Mouse (Mus musculus) thymus, adult 2 months (tissue): ENCODE measurements at regions not wholly inside any gene's neighbourhood (a gene's known extent, or its start where the extent isn't known, plus 50 kb on each side); places are given as distances from the start of the nearest gene placed in this dataset.

Experiments
- DNase-seq: peaks from one replicate; pipeline ENCODE4 v3.0.0; 2021
- H3K27ac ChIP-seq: fragments of 200-500 bp; 2 replicates; pipeline ENCODE4 v1.5.1; 2012; ENCODE audit warnings: low read length, control low read depth; ENCODE audit not compliant: control insufficient read depth, insufficient read depth
- H3K27me3 ChIP-seq: fragments of 200-500 bp; 2 replicates; pipeline ENCODE4 v1.6.1; 2012; ENCODE audit warnings: mild to moderate bottlenecking, low read length, moderate library complexity, mixed read lengths; ENCODE audit not compliant: control insufficient read depth, insufficient read depth
- H3K36me3 ChIP-seq: fragments of 200-500 bp; 2 replicates; pipeline ENCODE4 v1.6.1; 2012; ENCODE audit warnings: mild to moderate bottlenecking, low read length, moderate library complexity; ENCODE audit not compliant: control insufficient read depth, insufficient read depth
- H3K4me1 ChIP-seq: fragments of 200-500 bp; replicated peaks from 2 replicates; pipeline ENCODE4 v1.6.1; 2012; ENCODE audit warnings: low read length; ENCODE audit not compliant: control insufficient read depth, insufficient read depth
- H3K4me3 ChIP-seq: fragments of 200-500 bp; 2 replicates; pipeline ENCODE4 v1.5.1; 2012; ENCODE audit warnings: mild to moderate bottlenecking, low read length, control low read depth, moderate library complexity; ENCODE audit not compliant: control insufficient read depth, insufficient read depth
- CTCF ChIP-seq: fragments of 200-500 bp; IDR thresholded peaks from 2 replicates; pipeline ENCODE4 v1.5.1; 2012; ENCODE audit warnings: mild to moderate bottlenecking, control low read depth, low read length, moderate library complexity, borderline replicate concordance; ENCODE audit not compliant: control insufficient read depth, poor library complexity, insufficient read depth; ENCODE audit errors: extremely low read depth
- POLR2A ChIP-seq: fragments of 200-500 bp; IDR thresholded peaks from 2 replicates; pipeline ENCODE4 v1.6.1; 2012; ENCODE audit warnings: mild to moderate bottlenecking, low read length, control low read depth, moderate library complexity; ENCODE audit not compliant: control insufficient read depth, poor library complexity, insufficient read depth; ENCODE audit errors: extremely low read depth
- WGBS: fragments of 180-500 bp; shearing (Covaris S2); methylation state at CpG from one replicate; pipeline ENCODE4 v1.1.7; 2018; 5-methylcytosine and 5-hydroxymethylcytosine counted together

GRCm38 (mm10) chr1:77202948-77203347 lies 311.9 kb downstream of the Epha4 start:
- H3K27ac ChIP-seq, result no peak overlapping the region
- H3K27me3 ChIP-seq, result no peaks in the 10 kb centered on the region
- H3K4me3 ChIP-seq, result no peak overlapping the region
- no peaks in the 10 kb centered on the region for H3K36me3 ChIP-seq
- TF ChIP-seq CTCF (no peak), POLR2A (no peak)
- WGBS, result 34% methylated on average over 4 of the region's 4 CpGs
- no peaks in the 10 kb centered on the region for H3K4me1 ChIP-seq
- no peak for DNase-seq

GRCm38 (mm10) chr1:77206535-77206934 lies 308.4 kb downstream of the Epha4 start:
- no peaks in the 10 kb centered on the region for H3K4me1 ChIP-seq
- no peak for TF ChIP-seq CTCF
- no peak for TF ChIP-seq POLR2A
- 94% methylated on average over 1 of the region's 1 CpGs for WGBS

GRCm38 (mm10) chr1:77209395-77209794 lies 305.5 kb downstream of the Epha4 start:
- TF ChIP-seq POLR2A, result no peak
- no peak for TF ChIP-seq CTCF
- no peaks in the 10 kb centered on the region for H3K4me1 ChIP-seq
- no peaks in the 10 kb centered on the region for H3K27me3 ChIP-seq
- no peak overlapping the region for H3K27ac ChIP-seq
- H3K36me3 ChIP-seq, result no peaks in the 10 kb centered on the region
- 97% methylated on average over 3 of the region's 3 CpGs for WGBS
- no peak for DNase-seq
- no peak overlapping the region for H3K4me3 ChIP-seq

More at GRCm38 (mm10) chr1:77206535-77206934, 308.4 kb downstream of the Epha4 start:
- no peak for DNase-seq
- Histone ChIP-seq H3K27me3 (no peaks in the 10 kb centered on the region), H3K27ac (no peak overlapping the region), H3K36me3 (no peaks in the 10 kb centered on the region), H3K4me3 (no peak overlapping the region)

GRCm38 (mm10) chr1:77213462-77214098 lies 301.3 kb downstream of the Epha4 start:
- no peak overlapping the region for H3K27ac ChIP-seq
- H3K4me3 ChIP-seq, result no peak overlapping the region
- no peaks in the 10 kb centered on the region for H3K27me3 ChIP-seq
- 31% methylated on average over 8 of the region's 8 CpGs for WGBS
- no peaks in the 10 kb centered on the region for H3K36me3 ChIP-seq
- TF ChIP-seq POLR2A (no peak), CTCF (no peak)
- DNase-seq, result no peak
- H3K4me1 ChIP-seq, result no peaks in the 10 kb centered on the region

GRCm38 (mm10) chr1:77219488-77220321 lies 295.2 kb downstream of the Epha4 start:
- DNase-seq, result no peak
- Histone ChIP-seq H3K4me1 (no peaks in the 10 kb centered on the region), H3K27me3 (no peaks in the 10 kb centered on the region), H3K27ac (no peak overlapping the region), H3K4me3 (no peak overlapping the region), H3K36me3 (no peaks in the 10 kb centered on the region)
- TF ChIP-seq CTCF (no peak), POLR2A (no peak)
- 40% methylated on average over 3 of the region's 3 CpGs for WGBS

- TF ChIP-seq POLR2A, result no peak
- TF ChIP-seq CTCF, result no peak
Observed at GRCm38 (mm10) chr1:77220322-77220590, 294.6 kb downstream of the Epha4 start.

More at GRCm38 (mm10) chr1:77220322-77220590, 294.6 kb downstream of the Epha4 start:
- no peaks in the 10 kb centered on the region for H3K36me3 ChIP-seq
- H3K27me3 ChIP-seq, result no peaks in the 10 kb centered on the region
- 83% methylated on average over 1 of the region's 1 CpGs for WGBS
- no peak overlapping the region for H3K27ac ChIP-seq
- no peak overlapping the region for H3K4me3 ChIP-seq
- DNase-seq, result no peak
- no peaks in the 10 kb centered on the region for H3K4me1 ChIP-seq
